Mouse (Mus musculus): Measurements from ENCODE around the gene Sh2b1.
A peak's percentile ranks its signal among the peaks of the same experiment; 100 is the strongest.
"Not testable (repeated sequence)": the region's sequence is repeated elsewhere in the genome, so short reads cannot be mapped to it uniquely, and the experiment has no call there.

Sh2b1 gene

DNA sequence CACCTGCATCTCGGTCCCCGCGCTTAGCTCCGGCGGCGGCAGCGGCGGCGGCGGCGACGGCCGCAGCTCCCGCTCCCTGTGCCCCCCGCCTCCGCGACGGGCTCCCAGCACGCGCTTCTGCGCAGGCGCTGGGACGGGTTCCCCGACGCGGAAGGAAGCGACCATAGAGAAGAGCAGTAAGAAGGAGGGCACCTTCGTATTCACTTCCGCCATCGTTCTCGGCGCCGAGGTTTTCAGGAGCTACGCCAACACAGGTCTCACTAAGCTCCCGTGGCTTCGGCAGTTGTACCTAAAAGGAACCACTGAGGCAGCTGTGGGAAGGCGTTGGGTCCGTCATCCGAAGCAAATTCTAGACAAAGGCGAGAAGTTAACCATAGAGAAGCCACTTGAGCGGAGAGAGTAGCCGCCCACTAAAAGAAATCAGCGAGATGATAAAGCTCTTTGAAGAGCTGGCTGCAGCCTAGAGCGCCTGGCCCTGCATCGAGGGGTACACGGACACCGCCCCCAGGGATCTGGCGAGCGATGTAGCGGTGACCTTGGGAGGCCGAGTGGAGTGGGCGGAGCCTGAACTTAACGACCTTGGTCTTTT is at the start of gene Sh2b1:
Gene Sh2b1 (minus strand): TSS at position 432 of the 589 bp plus-strand sequence.
- peak; percentile 84 for DNase-seq (ENCODE audit: low spot score)

DNA sequence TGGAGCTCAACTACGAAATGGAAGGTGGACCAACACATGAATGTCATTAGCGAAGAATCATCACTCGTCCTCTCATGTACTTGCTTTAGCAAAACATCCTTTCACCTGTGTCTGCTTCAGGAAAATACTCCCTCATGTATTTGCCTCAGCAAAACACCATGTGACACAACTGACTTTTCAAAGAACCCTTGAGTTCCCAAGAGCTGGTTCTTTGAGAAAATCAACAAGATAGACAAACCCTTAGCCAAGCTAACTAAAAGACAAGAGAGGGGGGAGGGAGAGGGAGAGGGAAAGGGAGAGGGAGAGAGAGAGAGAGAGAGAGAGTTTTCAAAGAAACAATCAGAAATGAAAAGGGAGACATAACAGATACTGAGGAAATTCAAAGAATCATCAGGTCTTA is 48.1 kb upstream of the Sh2b1 start:
- no peak for DNase-seq (ENCODE audit: low spot score)

DNA sequence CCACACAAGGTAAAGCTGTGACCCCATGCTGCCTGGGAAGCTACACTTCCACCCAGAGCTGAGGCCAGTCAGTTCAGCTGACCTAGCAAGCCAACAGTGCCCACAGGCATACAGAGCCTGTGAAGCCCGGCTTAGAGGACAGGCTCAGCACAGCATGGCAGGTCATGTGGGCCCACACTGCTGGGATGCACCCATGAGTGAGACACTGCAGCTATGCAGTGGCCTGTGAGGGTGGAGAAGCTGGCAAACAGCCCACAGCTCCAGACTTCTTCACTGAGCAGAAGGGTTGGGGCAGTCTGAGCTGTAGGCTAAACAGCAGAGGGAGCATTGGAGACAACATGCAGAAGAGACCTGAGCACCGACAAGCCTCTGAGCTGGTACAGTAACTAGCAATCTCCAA is 44.3 kb upstream of the Sh2b1 start:
- no peak for DNase-seq (ENCODE audit: low spot score)

DNA sequence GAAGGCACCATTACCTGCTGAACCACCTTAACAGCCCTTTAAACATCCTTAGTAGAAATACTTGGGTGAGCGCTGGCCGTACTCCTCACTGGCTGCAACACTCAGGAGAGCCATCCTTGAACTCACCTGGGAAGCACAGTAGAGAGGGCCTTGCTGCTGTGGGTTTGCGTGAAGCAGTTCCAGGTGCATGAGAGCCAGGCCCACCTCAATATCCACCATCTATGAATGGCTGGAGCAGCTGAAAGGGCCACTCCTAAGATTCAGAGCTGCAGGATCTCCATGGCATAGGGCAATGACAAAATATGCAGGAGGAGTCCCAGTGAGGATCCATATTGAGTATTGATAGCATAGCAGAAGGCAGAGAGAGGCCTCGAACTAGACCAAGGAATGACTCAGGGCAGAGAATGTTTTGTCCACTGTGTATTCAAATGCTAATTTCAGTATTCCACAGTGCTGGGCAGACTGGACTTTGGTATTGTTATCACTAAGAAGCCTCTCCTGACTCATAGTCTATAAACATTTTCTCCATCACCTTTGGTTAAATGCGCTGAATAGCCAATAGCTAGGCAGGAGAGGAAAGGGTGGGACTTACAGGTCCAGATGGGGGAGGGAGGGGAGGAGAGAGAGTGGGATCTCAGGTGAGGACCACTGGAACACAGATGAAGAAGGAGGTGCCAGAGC is 43.2 kb upstream of the Sh2b1 start:
- DNase-seq (ENCODE audit: low spot score) = no peak

DNA sequence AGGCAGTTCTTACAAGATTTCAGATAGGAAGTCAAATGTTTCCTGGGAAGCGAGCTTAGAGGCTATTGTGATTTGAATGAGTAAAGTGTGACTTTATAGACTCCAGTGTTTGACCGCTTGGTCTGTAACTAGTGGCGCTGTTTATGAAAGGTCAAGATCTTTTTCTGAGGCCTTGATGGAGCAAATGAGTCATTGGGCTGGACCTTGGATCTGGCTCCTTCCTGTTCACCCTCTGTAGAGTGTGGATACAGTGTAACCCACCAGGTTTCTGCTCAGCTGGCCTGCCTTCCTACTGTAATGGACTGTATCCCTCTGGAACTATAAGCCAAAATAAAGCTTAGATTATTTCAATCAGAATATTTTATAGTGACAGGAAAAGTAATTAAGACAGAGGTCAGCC is 36.1 kb upstream of the Sh2b1 start:
- DNase-seq (ENCODE audit: low spot score) = no peak

DNA sequence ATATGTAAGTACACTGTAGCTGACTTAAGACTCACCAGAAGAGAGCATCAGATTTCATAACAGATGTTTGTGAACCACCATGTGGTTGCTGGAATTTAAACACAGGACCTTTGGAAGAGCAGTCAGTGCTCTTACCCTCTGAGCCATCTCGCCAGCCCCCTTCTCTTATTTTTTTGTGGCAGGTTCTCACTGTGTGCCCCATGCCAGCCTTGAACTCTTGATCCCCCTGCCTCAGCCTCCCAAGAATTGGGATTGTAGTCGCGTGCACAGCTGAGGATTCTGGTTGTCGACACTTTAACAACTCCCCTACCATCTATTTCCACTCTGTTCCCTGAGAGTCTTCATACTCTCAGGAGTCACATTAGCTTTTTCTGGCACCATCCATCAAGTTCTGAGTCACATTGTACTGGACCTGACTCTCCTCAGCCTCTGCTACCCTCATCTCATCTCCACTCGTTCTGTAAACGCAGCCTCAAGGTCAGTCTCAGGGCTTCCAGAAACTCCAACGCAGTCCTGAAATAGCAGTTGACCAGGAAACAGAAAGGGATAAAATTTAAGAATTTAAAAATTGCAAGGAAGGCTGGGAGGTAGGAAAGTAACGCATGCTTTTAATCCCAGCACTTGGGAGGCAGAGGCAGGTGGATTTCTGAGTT is 32.0 kb upstream of the Sh2b1 start:
- no peak for DNase-seq (ENCODE audit: low spot score)

DNA sequence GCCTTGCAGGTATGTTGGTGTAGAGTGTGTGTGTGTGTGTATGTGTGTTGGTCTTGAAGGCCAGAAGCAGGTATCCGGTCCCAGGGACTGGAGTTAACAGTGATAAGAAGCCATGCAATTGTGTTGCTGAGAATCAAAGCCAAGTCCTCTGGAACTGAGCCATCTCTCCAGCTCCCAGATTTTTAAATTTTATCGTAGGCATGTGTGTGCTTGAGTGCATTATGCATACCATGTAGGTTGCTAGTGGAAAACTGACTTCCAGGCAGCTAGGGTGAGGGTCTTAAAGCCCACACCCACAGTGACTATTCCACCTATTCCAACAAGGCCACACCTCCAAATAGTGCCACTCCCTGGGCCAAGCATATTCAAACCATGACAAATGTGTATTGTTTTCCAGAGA is 29.7 kb upstream of the Sh2b1 start:
- peak; percentile 27 for DNase-seq (ENCODE audit: low spot score)

DNA sequence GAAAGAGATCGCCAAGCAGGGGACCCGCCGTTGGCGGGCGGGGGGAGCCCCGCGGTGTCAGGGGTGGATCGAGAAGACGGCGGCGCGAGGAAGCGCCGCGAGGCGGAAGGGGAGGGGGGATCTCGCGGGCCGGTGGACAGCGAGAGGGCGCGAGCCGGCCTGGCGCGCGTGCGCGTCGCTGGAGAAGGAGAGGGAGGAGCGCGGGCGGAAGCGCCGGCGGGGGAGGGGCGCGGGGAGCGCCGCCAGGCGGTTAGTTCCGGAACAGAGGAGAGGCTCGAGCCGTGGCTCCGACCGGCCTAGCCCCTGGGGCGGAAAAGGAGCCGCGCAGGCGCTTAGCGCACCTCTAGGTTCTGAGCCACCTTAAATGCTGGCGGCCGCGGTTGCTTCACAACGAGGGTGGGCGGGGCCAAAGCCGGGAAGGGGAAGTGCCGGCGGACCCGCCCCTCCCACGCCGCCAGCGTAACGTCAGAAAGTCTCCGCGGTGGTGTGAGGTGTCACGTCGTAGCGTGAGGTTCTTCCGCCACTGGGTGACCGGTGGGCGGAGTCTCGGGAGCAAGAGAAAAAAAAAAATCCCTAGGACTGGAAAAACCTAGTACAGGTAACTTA is 28.2 kb upstream of the Sh2b1 start, which contains the start of gene Atxn2l:
Gene Atxn2l (minus strand): TSS at position 165 of the 606 bp plus-strand sequence.
- peak; percentile 91 for DNase-seq (ENCODE audit: low spot score)

DNA sequence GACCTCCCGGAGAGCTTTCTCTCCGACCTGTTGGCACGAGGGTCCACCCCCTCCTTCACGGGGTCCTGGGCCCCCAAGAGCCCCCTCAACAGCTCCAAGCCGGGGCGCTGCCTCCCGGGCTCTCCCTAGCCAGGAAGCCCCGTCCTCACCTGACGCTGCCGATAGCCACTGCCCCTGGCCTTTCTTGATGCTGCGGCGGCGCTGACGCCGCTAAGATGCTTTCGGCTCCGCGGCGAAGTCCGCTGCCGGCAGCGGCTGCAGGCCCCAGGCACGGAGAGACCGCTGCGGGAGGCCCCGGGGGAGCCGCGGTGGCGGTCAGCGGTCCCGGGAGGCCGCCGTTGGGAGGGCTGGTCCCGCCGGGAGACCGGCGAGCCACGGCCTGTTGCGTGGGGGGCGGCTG is 27.5 kb upstream of the Sh2b1 start:
- DNase-seq (ENCODE audit: low spot score) = no peak

DNA sequence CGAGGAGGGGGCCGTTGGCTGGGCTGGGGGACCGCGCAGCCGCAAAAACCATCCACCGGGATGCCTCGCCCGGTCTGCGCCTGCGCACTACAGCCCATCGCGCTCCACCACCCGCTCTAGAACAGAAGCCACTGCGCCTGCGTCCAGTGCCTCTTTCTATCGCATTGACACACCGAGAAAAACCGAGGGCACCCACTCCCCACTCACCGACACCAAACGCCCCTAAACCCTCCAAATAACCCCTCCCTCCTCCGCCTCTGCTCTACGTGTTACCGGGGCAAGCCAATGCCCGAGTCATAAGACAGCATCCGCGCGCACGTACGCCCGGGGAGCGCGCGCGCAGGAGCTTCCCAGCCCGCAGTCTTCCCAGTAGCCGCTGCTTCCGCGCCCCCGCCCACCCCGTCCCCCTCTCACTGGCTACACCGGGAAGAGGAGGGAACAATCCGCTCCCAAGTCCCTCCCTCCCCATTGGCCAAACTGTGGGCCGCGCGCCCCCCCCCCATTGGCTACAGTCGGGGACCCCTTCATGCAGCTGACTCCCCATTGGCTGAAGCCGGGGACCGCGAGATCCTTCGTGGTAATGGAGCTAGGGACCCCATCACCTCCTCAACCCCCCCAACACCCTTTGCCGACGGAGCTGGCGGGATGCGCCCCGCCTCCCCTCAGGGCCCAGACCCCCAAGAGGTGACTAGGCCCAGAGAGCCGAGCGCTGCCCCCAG is 27.0 kb upstream of the Sh2b1 start:
- peak; percentile 86 for DNase-seq (ENCODE audit: low spot score)

DNA sequence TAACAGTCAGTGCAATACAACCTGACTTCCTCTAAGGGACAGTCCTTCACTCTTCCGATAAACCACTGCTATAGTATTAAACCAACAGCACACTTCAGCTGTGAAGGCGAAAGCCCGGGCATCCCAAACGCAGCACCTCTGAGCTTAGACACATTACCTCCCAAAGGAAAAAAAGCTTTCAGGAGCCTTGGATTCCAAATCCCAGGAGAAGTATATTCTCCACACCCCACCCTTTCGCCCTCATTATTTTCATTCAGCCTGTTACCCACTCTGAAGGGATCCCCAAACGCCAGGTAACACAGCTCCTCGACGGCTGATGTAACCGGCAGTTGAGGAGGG is 26.4 kb upstream of the Sh2b1 start:
- DNase-seq (ENCODE audit: low spot score) = no peak

DNA sequence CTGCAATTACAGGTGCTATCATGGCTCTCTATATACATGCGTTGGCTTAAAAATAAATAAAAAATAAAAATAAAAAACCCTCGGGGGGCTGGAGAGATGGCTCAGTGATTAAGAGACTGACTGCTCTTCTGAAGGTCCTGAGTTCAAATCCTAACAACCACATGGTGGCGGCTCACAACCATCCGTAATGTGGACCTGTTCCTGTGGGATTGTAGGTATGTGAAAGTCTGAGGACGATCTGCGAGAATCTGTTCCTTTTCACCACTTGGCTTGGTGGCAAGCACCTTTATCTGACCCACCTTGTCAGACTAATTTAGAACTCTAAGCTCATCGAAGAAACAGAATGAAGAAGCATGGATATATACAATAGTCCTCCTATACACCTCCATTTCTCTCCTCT is 24.2 kb upstream of the Sh2b1 start:
- no peak for DNase-seq (ENCODE audit: low spot score)

DNA sequence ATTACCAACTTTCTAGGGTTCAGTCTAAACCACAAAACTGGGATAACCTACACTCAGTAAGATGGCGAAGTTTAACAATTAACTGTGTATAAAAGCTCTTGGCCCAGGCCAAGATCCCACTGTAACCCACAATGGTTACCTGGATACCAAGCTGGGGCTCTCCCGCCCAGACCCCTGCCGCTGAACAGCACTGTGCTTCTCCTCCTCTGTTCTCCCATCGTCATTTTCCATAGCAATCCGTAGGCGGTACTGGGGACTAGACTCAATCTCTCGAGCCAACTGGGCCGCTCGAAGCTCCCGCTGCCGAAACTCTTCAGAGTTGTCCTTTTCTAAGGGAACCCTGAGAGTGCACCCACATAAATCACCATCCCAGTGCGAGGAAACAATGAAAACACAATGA is 22.7 kb upstream of the Sh2b1 start:
- no peak for DNase-seq (ENCODE audit: low spot score)

DNA sequence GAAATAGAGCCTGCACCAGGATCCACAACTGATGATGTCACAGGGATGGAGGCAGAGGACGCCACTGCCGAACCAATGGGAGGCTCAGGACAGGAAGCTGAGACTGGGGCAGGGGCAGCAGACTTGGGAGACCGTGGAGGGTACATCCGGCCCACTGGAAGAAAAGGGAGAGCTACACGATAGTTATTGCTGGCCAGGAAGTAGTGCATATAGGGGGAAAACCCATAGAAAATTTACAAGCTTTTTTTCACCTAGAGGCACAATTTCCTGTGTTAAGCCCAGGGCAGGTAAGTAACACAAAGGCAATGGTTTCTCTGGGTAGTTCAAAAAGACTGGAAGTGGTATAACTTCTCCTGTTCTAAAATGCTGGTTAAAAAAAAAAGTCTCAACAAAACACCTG is 21.3 kb upstream of the Sh2b1 start:
- DNase-seq (ENCODE audit: low spot score) = no peak

DNA sequence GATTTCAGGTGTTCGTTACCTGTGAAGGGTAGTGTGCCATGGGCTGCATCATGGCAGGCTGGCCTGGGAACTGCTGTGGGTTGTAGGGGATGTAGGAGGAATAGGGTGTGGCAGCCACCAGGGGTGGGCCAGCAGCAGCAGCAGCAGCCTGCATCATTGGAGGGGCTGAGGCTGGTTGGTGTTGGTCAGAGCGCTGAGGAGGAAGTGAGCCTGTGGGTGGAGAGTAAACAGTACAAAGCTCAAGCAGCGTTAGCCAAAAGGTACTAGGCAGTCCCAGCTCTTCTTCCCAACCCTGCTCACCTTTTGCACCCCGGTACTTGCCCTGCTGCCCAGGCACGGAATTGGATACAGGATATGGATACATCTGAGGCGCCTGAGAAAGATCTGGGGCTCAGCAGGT is 18.9 kb upstream of the Sh2b1 start:
- DNase-seq (ENCODE audit: low spot score) = no peak

DNA sequence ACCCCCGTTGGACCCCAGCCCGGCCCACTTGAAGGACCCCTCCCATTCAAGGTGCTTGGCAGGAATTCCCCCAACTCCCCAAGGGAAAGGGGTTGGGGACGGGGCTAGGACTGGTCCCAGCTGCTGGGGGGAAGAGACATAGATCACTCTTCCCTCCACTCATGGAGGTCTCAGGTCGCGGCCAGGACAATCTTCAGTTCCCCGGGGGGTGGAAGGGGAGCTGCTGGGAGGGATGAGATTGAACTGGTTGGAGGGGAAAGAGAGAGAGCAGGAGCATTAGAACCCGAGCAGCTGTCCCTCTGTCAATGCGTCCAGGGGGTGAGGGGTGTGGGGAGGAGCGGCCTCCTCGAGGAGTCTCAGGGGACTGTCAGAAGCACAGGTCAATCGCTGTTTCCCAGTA is 16.7 kb upstream of the Sh2b1 start:
- no peak for DNase-seq (ENCODE audit: low spot score)

DNA sequence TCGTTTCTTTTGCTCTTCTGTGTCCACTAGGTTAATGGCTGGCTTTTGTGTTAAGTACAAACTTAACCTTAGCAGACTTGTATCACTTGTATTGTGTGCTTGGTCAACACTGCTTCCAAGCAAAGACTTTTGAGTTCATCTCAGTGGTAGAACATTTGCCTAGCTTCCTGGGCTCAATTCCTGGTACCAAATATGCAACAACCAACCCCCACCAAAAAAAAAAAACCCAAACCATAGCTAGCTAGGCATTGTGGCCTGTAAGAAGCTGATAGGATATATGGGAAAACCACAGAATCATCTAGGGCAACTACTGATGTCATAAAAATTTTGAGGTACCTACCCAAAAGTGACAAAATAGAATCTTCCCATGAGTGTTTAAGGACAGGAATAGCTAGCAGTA is 15.8 kb upstream of the Sh2b1 start:
- DNase-seq (ENCODE audit: low spot score) = no peak

DNA sequence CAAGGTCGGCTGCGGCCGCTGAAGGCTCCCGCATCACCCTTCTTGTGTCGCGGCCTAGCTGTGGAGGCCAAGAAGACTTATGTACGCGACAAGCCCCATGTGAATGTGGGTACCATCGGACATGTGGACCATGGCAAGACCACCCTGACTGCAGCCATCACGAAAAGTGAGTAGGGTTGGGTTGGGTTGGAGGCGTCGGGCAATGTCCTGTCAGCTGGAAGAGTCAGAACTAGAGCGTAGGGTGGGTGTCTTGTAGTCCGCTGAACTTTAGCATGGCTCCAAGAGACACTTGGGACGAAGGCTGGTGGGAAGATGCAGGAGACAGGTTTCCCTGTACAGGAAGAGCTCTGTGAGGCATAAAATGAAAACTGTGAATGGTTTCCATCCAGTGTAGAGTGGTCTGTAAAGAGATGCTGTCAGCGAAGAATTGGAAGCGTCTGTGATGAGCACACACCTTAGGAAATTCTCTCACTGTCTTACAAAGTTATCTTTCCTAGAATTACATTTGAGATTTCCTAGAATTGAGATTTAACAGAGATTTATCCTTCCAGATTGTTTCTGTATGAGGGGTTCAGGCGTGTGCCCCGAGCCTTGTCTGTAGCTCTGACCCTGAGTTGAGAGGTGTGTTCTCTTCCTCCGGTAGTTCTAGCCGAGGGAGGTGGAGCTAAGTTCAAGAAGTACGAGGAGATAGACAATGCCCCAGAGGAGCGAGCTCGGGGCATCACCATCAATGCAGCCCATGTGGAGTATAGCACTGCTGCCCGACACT is 12.6 kb upstream of the Sh2b1 start:
- not testable (repeated sequence) for DNase-seq (ENCODE audit: low spot score)

DNA sequence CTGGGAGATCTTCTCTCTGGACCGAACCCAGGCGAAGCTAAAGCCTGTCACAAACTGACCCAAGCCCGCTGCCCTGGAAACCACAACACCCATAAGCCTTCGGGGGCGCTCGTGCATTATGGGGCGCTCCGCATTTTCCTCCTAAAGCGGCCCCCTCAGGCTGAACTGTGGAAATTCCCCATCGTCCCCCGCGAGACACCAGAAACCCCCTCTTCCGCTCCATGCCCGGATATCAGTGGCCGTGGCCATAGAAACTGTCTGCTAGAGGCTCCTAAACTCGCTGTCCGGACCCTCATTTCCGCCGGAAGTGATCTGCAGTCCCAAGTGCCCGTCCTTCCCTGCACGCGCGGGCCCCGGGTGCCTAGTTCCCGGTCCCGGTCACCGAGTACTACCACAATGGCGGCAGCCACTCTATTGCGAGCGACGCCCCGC is 11.8 kb upstream of the Sh2b1 start, which contains the start of gene Tufm:
Gene Tufm (plus strand): TSS at position 310 of the 432 bp plus-strand sequence.
- DNase-seq (ENCODE audit: low spot score) = peak; percentile 94

DNA sequence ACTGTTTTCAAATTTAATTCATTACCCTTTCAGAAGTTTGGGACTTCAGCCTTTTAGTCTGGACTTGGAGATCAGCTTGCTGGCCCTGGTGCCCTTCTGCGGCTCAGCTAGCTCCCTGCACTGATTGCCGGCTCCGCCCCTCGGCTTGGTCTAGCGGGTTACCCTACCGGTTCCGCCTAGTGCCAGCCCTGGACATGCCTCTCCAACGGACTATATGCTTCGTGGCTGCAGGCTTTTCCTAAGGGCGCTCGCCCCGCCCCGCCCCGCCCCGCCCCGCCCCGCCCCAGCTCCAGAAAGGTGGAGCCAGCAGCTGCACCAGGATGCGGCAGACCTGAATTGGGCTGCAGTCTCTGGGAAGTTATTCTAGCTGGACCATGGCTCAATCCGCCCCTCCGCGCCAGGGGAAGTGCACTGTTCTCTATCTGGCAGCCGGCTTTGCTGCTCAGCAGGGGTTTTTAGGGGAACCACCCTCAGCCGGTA is 7.2 kb upstream of the Sh2b1 start:
- no peak for DNase-seq (ENCODE audit: low spot score)

DNA sequence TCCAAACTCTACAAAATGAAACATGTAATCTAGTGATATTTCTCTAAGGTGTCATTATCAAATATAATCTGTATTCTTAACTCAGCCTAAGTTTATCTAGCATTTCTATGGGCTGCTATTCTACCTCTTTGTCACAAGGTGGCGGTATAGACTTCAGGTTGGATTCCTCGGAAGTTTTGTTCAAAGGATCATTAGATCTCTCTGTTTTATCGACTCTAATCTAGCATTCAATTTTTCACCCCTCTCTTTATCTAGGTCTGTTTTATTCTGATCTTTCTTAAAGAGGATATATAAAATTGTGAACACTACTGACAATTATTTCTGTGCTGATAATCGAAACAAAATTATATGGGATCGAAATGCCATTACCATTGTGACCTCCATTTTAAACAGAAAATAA is 6.5 kb upstream of the Sh2b1 start:
- DNase-seq (ENCODE audit: low spot score) = no peak
